Mouse (Mus musculus) lung, embryonic 14.5 days (tissue): ENCODE results near the gene L1td1. TPM values are rescaled to one million over a fixed set of nuclear protein-coding genes. Genes with fewer than 3 reads are reported as not detected.

Experiments used
- ATAC-seq: fragments of 200-750 bp; cut with Nextera tagmentation; 2 replicates; pipeline ENCODE4 v1.8.0; 2017; ENCODE audit warnings: mild to moderate bottlenecking, moderate TSS enrichment, moderate library complexity; ENCODE audit not compliant: insufficient read depth
- DNase-seq: peaks from one replicate; pipeline ENCODE4 v3.0.0-alpha.2; 2015
- H3K27ac ChIP-seq: fragments of 300-500 bp; sonication (generic); 2 replicates; pipeline ENCODE4 v1.5.1; 2014; ENCODE audit warnings: low read depth, mild to moderate bottlenecking, moderate library complexity
- H3K27me3 ChIP-seq: fragments of 300-500 bp; sonication (generic); 2 replicates; pipeline ENCODE4 v1.6.1; 2014; ENCODE audit warnings: low read length, control low read depth; ENCODE audit not compliant: insufficient read depth
- H3K36me3 ChIP-seq: fragments of 300-500 bp; sonication (generic); 2 replicates; pipeline ENCODE4 v1.6.1; 2014; ENCODE audit warnings: control low read depth; ENCODE audit not compliant: insufficient read depth
- H3K4me1 ChIP-seq: fragments of 300-500 bp; sonication (generic); 2 replicates; pipeline ENCODE4 v1.6.1; 2014; ENCODE audit warnings: antibody characterized with exemption, control low read depth; ENCODE audit not compliant: insufficient read depth
- H3K4me2 ChIP-seq: fragments of 300-500 bp; sonication (generic); 2 replicates; pipeline ENCODE4 v1.6.1; 2014; ENCODE audit warnings: mild to moderate bottlenecking
- H3K4me3 ChIP-seq: fragments of 300-500 bp; sonication (generic); 2 replicates; pipeline ENCODE4 v1.5.1; 2014; ENCODE audit warnings: low read depth, low read length
- H3K9ac ChIP-seq: fragments of 300-500 bp; sonication (generic); 2 replicates; pipeline ENCODE4 v1.6.1; 2014
- H3K9me3 ChIP-seq: fragments of 300-500 bp; sonication (generic); 2 replicates; pipeline ENCODE4 v1.6.1; 2016; ENCODE audit warnings: low read depth, low read length, control low read depth
- CTCF ChIP-seq: IDR thresholded peaks from 2 replicates; pipeline ENCODE4 v1.5.1; 2016; ENCODE audit warnings: antibody characterized with exemption, low read depth
- WGBS: fragments of 180-500 bp; shearing (Covaris S2); extraction: QIAGEN DNeasy Blood & Tissue Kit; methylation state at CpG from one replicate; pipeline ENCODE4 v1.1.7; 2014; 5-methylcytosine and 5-hydroxymethylcytosine counted together
- polyA plus RNA-seq: library from polyadenylated mRNA; unstranded; fragments of >200 nt; fragmentation: Nextera tagmentation; extraction: Ambion mirVana; gene quantifications from 2 replicates; pipeline ENCODE4 v1.2.1, GENCODE M21; 2014

The L1td1 gene
- polyA plus RNA-seq, 1 experiment from 2014 or later: 0.16 TPM

DNA sequence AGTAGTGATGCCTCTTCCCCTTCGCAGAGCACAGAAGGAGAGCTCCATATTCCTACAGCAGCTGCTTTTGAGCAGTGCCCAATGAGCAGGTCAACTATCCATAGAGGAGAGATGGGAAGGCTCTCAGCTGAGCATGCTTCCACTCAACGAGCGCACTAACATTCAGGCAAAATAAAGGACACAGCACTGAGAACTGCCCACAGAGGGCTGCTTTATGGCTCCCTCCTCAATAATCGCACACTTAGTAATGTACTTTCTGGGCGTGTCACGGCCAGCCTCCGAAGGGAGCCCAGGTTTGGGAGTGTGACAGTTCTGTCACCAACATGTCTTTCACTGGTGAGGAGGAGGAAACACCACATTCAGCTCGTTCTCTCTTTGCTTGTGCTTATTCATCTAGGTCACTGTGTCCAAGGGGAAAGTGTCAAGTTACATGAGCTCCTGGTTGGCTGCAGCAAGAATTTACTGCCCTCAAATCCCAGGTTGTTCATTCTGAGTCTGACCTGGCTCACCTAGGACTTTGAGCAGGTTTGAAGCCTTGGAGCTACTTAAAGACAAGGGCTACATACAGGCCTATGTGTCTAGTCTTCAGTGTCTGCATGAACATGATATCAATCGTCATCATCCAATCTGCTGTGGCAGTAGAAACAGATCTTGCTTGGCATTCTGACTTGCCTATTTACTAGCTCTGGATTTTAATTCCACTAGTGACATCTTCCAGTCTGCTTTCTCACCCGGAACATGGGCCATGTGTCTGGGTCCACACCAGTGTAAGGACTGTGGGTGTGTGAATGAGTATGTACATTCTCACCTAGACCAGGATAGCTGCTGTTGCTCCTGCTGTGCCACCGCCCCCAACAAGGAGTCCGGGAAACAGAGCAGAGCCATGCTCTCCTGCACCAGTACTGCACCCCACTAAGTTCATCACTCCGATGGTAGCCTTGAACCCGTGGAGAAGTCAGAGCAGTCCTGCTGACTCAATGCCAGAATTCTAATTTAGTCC is 40.9 kb downstream of the L1td1 start:
- no peak for DNase-seq
- H3K4me3 ChIP-seq: no peak overlapping the region
- no peaks in the 10 kb centered on the region for H3K9me3 ChIP-seq
- 65% methylated on average over 14 of the region's 14 CpGs for WGBS
- no peak overlapping the region for H3K27ac ChIP-seq
- H3K9ac ChIP-seq: no peak overlapping the region
- peaks cover 34% of the 10 kb centered on the region for H3K36me3 ChIP-seq
- no peak for ATAC-seq
- H3K4me2 ChIP-seq: no peak overlapping the region
- H3K27me3 ChIP-seq: no peaks in the 10 kb centered on the region
- no peak for TF ChIP-seq CTCF
- no peaks in the 10 kb centered on the region for H3K4me1 ChIP-seq

GRCm38 (mm10) chr4:98773785-98774184 is 47.3 kb downstream of the L1td1 start:
- Histone ChIP-seq H3K27me3 (no peaks in the 10 kb centered on the region), H3K4me1 (no peaks in the 10 kb centered on the region), H3K9me3 (no peaks in the 10 kb centered on the region), H3K4me2 (no peak overlapping the region), H3K36me3 (peaks cover 35% of the 10 kb centered on the region), H3K4me3 (no peak overlapping the region), H3K9ac (no peak overlapping the region), H3K27ac (no peak overlapping the region)
- 85% methylated on average over 5 of the region's 5 CpGs for WGBS
- no peak for DNase-seq
- no peak for ATAC-seq
- TF ChIP-seq CTCF: no peak

- Histone ChIP-seq H3K27ac (no peak overlapping the region), H3K9ac (no peak overlapping the region), H3K27me3 (no peaks in the 10 kb centered on the region), H3K4me2 (no peak overlapping the region), H3K9me3 (no peaks in the 10 kb centered on the region), H3K36me3 (peaks cover 38% of the 10 kb centered on the region), H3K4me3 (no peak overlapping the region), H3K4me1 (no peaks in the 10 kb centered on the region)
- TF ChIP-seq CTCF: no peak
- WGBS: 83% methylated on average over 10 of the region's 10 CpGs
- ATAC-seq (no peak), DNase-seq (no peak)
These were observed 50.3 kb downstream of the L1td1 start for GRCm38 (mm10) chr4:98776721-98777427.

DNA sequence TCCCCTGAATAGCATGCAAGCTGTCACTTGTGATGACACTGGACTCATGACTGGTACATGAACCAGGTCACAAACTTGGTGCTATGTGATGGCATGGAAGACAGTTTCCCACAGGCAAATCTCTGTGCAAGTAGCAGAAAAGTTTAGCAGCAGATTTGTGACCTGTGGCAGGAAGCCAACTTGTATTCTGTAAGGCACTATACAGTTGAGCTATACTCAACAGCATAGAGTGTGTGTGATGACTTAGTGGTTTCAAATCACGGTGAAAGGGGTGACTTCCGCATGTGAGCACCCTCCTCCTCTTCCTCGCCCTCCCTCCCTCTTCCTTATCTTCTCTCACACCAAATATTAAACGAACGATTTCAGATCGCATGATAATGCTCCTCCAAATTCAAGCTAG is 50.9 kb downstream of the L1td1 start:
- 49% methylated on average over 6 of the region's 6 CpGs for whole genome bisulfite sequencing

DNA sequence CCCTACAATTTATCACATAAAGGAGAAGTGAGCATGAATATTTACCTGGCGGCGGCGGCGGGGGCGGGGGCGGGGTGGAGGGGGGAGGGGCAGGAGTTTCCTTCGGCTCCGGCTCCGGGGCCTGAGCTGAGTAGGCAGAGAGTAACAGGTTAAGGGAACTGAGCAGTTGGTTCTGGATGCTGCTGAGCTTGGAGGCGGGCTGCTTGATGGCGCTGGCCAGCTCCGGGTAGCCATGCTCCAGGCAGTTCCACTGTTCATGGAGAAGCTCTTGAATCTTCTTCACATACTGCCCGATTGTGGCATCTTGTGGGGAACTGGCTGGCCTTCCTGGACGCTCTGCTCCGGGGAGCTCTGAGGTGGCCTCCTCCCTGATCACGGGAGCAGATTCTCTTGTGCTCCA is 51.7 kb downstream of the L1td1 start:
- no peaks in the 10 kb centered on the region for H3K4me1 ChIP-seq
- TF ChIP-seq CTCF: no peak
- no peak overlapping the region for H3K9ac ChIP-seq
- H3K9me3 ChIP-seq: no peaks in the 10 kb centered on the region
- peaks cover 31% of the 10 kb centered on the region for H3K36me3 ChIP-seq
- no peak overlapping the region for H3K4me3 ChIP-seq
- no peak overlapping the region for H3K27ac ChIP-seq
- ATAC-seq (peak; percentile 11), DNase-seq (no peak)
- no peaks in the 10 kb centered on the region for H3K27me3 ChIP-seq
- WGBS: 19% methylated on average over 16 of the region's 16 CpGs
- H3K4me2 ChIP-seq: peak overlapping the region; percentile 15; the same call in 1 of the 2 replicates

More for the DNA sequence above, 50.9 kb downstream of the L1td1 start:
- no peak overlapping the region for H3K4me2 ChIP-seq
- H3K4me1 ChIP-seq: no peaks in the 10 kb centered on the region
- TF ChIP-seq CTCF: no peak
- H3K27me3 ChIP-seq: no peaks in the 10 kb centered on the region
- ATAC-seq (peak; percentile 59; the same call in 1 of the 2 replicates), DNase-seq (peak; percentile 74)
- H3K36me3 ChIP-seq: peaks cover 38% of the 10 kb centered on the region
- H3K27ac ChIP-seq: no peak overlapping the region
- no peak overlapping the region for H3K4me3 ChIP-seq
- no peak overlapping the region for H3K9ac ChIP-seq
- H3K9me3 ChIP-seq: no peaks in the 10 kb centered on the region

DNA sequence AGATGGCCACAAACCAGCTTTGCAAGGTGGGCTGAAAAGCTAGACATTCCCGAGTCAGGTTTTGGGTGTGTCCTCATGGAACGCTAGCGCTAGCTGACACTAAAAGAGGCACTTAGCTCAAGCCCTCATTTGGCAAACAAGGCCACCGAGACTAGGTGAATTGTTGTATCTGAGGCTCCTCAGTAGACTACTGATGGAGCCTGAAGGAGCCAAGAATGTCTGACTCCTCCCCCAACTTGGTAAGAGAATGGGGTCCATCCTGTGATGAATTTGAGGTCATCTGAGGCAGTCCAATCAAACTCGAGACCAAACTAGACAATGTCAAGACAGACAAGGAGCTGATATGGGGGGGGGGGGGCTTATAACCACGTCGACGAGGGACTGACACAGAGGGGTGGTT is 59.3 kb downstream of the L1td1 start:
- 35% methylated on average over 8 of the region's 8 CpGs for WGBS
- no peaks in the 10 kb centered on the region for H3K9me3 ChIP-seq
- H3K27ac ChIP-seq: no peak overlapping the region
- no peak for TF ChIP-seq CTCF
- H3K27me3 ChIP-seq: no peaks in the 10 kb centered on the region
- DNase-seq (peak; percentile 37), ATAC-seq (no peak)
- no peak overlapping the region for H3K4me2 ChIP-seq
- H3K4me3 ChIP-seq: no peak overlapping the region
- H3K9ac ChIP-seq: no peak overlapping the region
- peaks cover 7% of the 10 kb centered on the region; the same call in 1 of the 2 replicates for H3K36me3 ChIP-seq
- H3K4me1 ChIP-seq: no peaks in the 10 kb centered on the region

DNA sequence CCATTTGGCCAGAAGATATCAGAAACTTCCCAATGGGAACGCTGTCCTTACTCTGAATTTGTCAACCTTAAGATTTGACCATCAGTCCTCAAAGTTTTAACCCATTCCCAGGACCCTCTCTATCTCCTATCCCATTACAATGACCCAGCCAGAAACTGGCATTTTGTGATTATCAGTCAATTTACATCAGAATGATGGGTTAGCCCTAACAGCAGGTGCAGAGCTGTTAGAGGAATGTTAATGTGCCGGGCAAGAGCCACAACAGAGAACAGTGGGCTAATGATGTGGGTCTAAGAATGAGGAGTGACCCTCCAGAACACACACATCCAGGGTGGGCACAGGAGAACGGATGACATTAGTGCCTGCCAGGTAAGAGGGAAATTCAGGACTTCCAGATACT is 59.7 kb downstream of the L1td1 start:
- no peak for TF ChIP-seq CTCF
- Histone ChIP-seq H3K27ac (no peak overlapping the region), H3K27me3 (no peaks in the 10 kb centered on the region), H3K9ac (no peak overlapping the region), H3K4me2 (no peak overlapping the region), H3K36me3 (peaks cover 7% of the 10 kb centered on the region; the same call in 1 of the 2 replicates), H3K4me1 (no peaks in the 10 kb centered on the region), H3K4me3 (no peak overlapping the region), H3K9me3 (no peaks in the 10 kb centered on the region)
- WGBS: 46% methylated on average over 3 of the region's 3 CpGs
- ATAC-seq (no peak), DNase-seq (no peak)

Other genes with a start within 250 kb of the L1td1 start
- 5.9 and 6.7 TPM in 2 replicates for gene Kank4, start 90.8 kb downstream of the L1td1 start, polyA plus RNA-seq
- gene I0C0044D17Rik, start 97.1 kb downstream of the L1td1 start, polyA plus RNA-seq: not detected in 2 replicates
- 130 and 133 TPM in 2 replicates for gene Usp1, start 197.1 kb downstream of the L1td1 start, polyA plus RNA-seq